Mouse (Mus musculus): ENCODE measurements around the gene Tmem115. TPM values are rescaled to one million over a fixed set of nuclear protein-coding genes. Genes with fewer than 3 reads are reported as not detected.

Gene Tmem115
- polyA plus RNA-seq (2015; fragmentation: Nextera tagmentation; extraction: Ambion mirVana): 46.2 and 46.9 TPM in 2 replicates

GRCm38 (mm10) chr9:107533791-107534407, at the start of gene Tmem115:
TSS of gene Tmem115 (plus strand) at chr9:107533945.
- WGBS: under 1% methylated on average over 48 of the region's 48 CpGs
- ATAC-seq (ENCODE audit: insufficient number of reproducible peaks, insufficient read depth, low FRiP score, low TSS enrichment, low read depth): peak; percentile 96
- Histone ChIP-seq H3K4me2 (peak within 1 kb of the TSS; percentile 96), H3K4me3 (peak within 1 kb of the TSS; percentile 94), H3K27ac (peak within 1 kb of the TSS; percentile 85), H3K36me3 (peaks cover 23% of the 10 kb centered on the region), H3K9me3 (no peaks in the 10 kb centered on the region), H3K4me1 (peaks cover 27% of the 10 kb centered on the region), H3K27me3 (peaks cover 4% of the 10 kb centered on the region; the same call in 1 of the 2 replicates), H3K9ac (peak within 1 kb of the TSS; percentile 89)

- 78% methylated on average over 17 of the region's 17 CpGs for WGBS
- ATAC-seq (ENCODE audit: insufficient number of reproducible peaks, insufficient read depth, low FRiP score, low TSS enrichment, low read depth): no peak
- H3K27ac ChIP-seq: no peak overlapping the region
- H3K9me3 ChIP-seq: no peaks in the 10 kb centered on the region
- H3K4me3 ChIP-seq: no peak overlapping the region
- no peak overlapping the region for H3K4me2 ChIP-seq
- peaks cover 25% of the 10 kb centered on the region for H3K4me1 ChIP-seq
- peaks cover 8% of the 10 kb centered on the region; the same call in 1 of the 2 replicates for H3K27me3 ChIP-seq
- H3K9ac ChIP-seq: no peak overlapping the region
- H3K36me3 ChIP-seq: no peaks in the 10 kb centered on the region
Measured at GRCm38 (mm10) chr9:107484302-107484701, 49.4 kb upstream of the Tmem115 start.

GRCm38 (mm10) chr9:107484766-107485165, 49.0 kb upstream of the Tmem115 start:
- 82% methylated on average over 6 of the region's 6 CpGs for WGBS
- Histone ChIP-seq H3K36me3 (no peaks in the 10 kb centered on the region), H3K4me2 (no peak overlapping the region), H3K27ac (no peak overlapping the region), H3K9me3 (no peaks in the 10 kb centered on the region), H3K27me3 (peaks cover 8% of the 10 kb centered on the region; the same call in 1 of the 2 replicates), H3K9ac (no peak overlapping the region), H3K4me1 (peaks cover 21% of the 10 kb centered on the region), H3K4me3 (no peak overlapping the region)
- no peak for ATAC-seq (ENCODE audit: insufficient number of reproducible peaks, insufficient read depth, low FRiP score, low TSS enrichment, low read depth)

- WGBS: 55% methylated on average over 10 of the region's 10 CpGs
- no peak for ATAC-seq (ENCODE audit: insufficient number of reproducible peaks, insufficient read depth, low FRiP score, low TSS enrichment, low read depth)
- Histone ChIP-seq H3K4me2 (no peak overlapping the region), H3K27me3 (peaks cover 8% of the 10 kb centered on the region; the same call in 1 of the 2 replicates), H3K9me3 (no peaks in the 10 kb centered on the region), H3K4me1 (peaks cover 14% of the 10 kb centered on the region), H3K4me3 (no peak overlapping the region), H3K27ac (no peak overlapping the region), H3K9ac (no peak overlapping the region), H3K36me3 (no peaks in the 10 kb centered on the region)
Measured at GRCm38 (mm10) chr9:107486086-107486485, 47.7 kb upstream of the Tmem115 start.

- no peaks in the 10 kb centered on the region for H3K9me3 ChIP-seq
Measured at GRCm38 (mm10) chr9:107486507-107487225, 47.1 kb upstream of the Tmem115 start.

GRCm38 (mm10) chr9:107490146-107490545, 43.6 kb upstream of the Tmem115 start:
- WGBS: 63% methylated on average over 8 of the region's 8 CpGs
- Histone ChIP-seq H3K4me1 (peaks cover 23% of the 10 kb centered on the region), H3K4me2 (no peak overlapping the region), H3K27ac (no peak overlapping the region), H3K27me3 (no peaks in the 10 kb centered on the region), H3K36me3 (no peaks in the 10 kb centered on the region), H3K4me3 (no peak overlapping the region), H3K9ac (no peak overlapping the region), H3K9me3 (no peaks in the 10 kb centered on the region)
- ATAC-seq (ENCODE audit: insufficient number of reproducible peaks, insufficient read depth, low FRiP score, low TSS enrichment, low read depth): no peak

More at GRCm38 (mm10) chr9:107486507-107487225, 47.1 kb upstream of the Tmem115 start:
- Histone ChIP-seq H3K36me3 (no peaks in the 10 kb centered on the region), H3K4me3 (no peak overlapping the region), H3K4me1 (peaks cover 8% of the 10 kb centered on the region), H3K4me2 (no peak overlapping the region), H3K27ac (no peak overlapping the region), H3K27me3 (peaks cover 8% of the 10 kb centered on the region; the same call in 1 of the 2 replicates), H3K9ac (no peak overlapping the region)
- 61% methylated on average over 6 of the region's 6 CpGs for WGBS
- ATAC-seq (ENCODE audit: insufficient number of reproducible peaks, insufficient read depth, low FRiP score, low TSS enrichment, low read depth): no peak

- no peaks in the 10 kb centered on the region for H3K27me3 ChIP-seq
- 64% methylated on average over 6 of the region's 6 CpGs for WGBS
- H3K9me3 ChIP-seq: no peaks in the 10 kb centered on the region
- no peak overlapping the region for H3K27ac ChIP-seq
- no peak overlapping the region for H3K4me2 ChIP-seq
- H3K36me3 ChIP-seq: no peaks in the 10 kb centered on the region
- no peak overlapping the region for H3K4me3 ChIP-seq
- ATAC-seq (ENCODE audit: insufficient number of reproducible peaks, insufficient read depth, low FRiP score, low TSS enrichment, low read depth): no peak
- peaks cover 23% of the 10 kb centered on the region for H3K4me1 ChIP-seq
- no peak overlapping the region for H3K9ac ChIP-seq
Measured at GRCm38 (mm10) chr9:107490625-107491024, 43.1 kb upstream of the Tmem115 start.

- no peaks in the 10 kb centered on the region for H3K9me3 ChIP-seq
- no peak overlapping the region for H3K4me3 ChIP-seq
- H3K4me1 ChIP-seq: peaks cover 23% of the 10 kb centered on the region
- no peak for ATAC-seq (ENCODE audit: insufficient number of reproducible peaks, insufficient read depth, low FRiP score, low TSS enrichment, low read depth)
- H3K27ac ChIP-seq: no peak overlapping the region
- H3K9ac ChIP-seq: no peak overlapping the region
- H3K4me2 ChIP-seq: no peak overlapping the region
- WGBS: 13% methylated on average over 1 of the region's 1 CpGs
- H3K36me3 ChIP-seq: no peaks in the 10 kb centered on the region
- no peaks in the 10 kb centered on the region; the same call in 1 of the 2 replicates for H3K27me3 ChIP-seq
Measured at GRCm38 (mm10) chr9:107493511-107493910, 40.2 kb upstream of the Tmem115 start.

GRCm38 (mm10) chr9:107494238-107494637, 39.5 kb upstream of the Tmem115 start:
- H3K4me2 ChIP-seq: no peak overlapping the region
- no peak overlapping the region for H3K27ac ChIP-seq
- H3K36me3 ChIP-seq: no peaks in the 10 kb centered on the region
- peaks cover 5% of the 10 kb centered on the region; the same call in 1 of the 2 replicates for H3K27me3 ChIP-seq
- H3K4me1 ChIP-seq: peaks cover 23% of the 10 kb centered on the region
- no peak overlapping the region for H3K9ac ChIP-seq
- H3K9me3 ChIP-seq: no peaks in the 10 kb centered on the region
- no peak for ATAC-seq (ENCODE audit: insufficient number of reproducible peaks, insufficient read depth, low FRiP score, low TSS enrichment, low read depth)
- H3K4me3 ChIP-seq: no peak overlapping the region
- WGBS: 69% methylated on average over 12 of the region's 12 CpGs

- peaks cover 17% of the 10 kb centered on the region for H3K4me1 ChIP-seq
- H3K27ac ChIP-seq: no peak overlapping the region
- no peaks in the 10 kb centered on the region for H3K36me3 ChIP-seq
- peaks cover 5% of the 10 kb centered on the region; the same call in 1 of the 2 replicates for H3K27me3 ChIP-seq
- no peaks in the 10 kb centered on the region for H3K9me3 ChIP-seq
- H3K4me2 ChIP-seq: no peak overlapping the region
- ATAC-seq (ENCODE audit: insufficient number of reproducible peaks, insufficient read depth, low FRiP score, low TSS enrichment, low read depth): no peak
- WGBS: 85% methylated on average over 3 of the region's 3 CpGs
- no peak overlapping the region for H3K4me3 ChIP-seq
- H3K9ac ChIP-seq: no peak overlapping the region
Measured at GRCm38 (mm10) chr9:107496359-107496758, 37.4 kb upstream of the Tmem115 start.

GRCm38 (mm10) chr9:107500708-107501286, 32.9 kb upstream of the Tmem115 start:
- Histone ChIP-seq H3K9me3 (no peaks in the 10 kb centered on the region), H3K36me3 (no peaks in the 10 kb centered on the region), H3K4me1 (peaks cover 21% of the 10 kb centered on the region), H3K4me3 (no peak overlapping the region), H3K4me2 (no peak overlapping the region), H3K27ac (no peak overlapping the region), H3K9ac (no peak overlapping the region), H3K27me3 (peaks cover 9% of the 10 kb centered on the region; the same call in 1 of the 2 replicates)
- ATAC-seq (ENCODE audit: insufficient number of reproducible peaks, insufficient read depth, low FRiP score, low TSS enrichment, low read depth): no peak
- 89% methylated on average over 3 of the region's 3 CpGs for WGBS
